Mouse (Mus musculus) embryo, embryonic 10.5 days (tissue): ENCODE results near the gene Meis1.

Experiments used
- DNase-seq: peaks from one replicate; pipeline ENCODE4 v3.0.0-alpha.2; 2015; ENCODE audit warnings: low spot score

Meis1 gene

DNA sequence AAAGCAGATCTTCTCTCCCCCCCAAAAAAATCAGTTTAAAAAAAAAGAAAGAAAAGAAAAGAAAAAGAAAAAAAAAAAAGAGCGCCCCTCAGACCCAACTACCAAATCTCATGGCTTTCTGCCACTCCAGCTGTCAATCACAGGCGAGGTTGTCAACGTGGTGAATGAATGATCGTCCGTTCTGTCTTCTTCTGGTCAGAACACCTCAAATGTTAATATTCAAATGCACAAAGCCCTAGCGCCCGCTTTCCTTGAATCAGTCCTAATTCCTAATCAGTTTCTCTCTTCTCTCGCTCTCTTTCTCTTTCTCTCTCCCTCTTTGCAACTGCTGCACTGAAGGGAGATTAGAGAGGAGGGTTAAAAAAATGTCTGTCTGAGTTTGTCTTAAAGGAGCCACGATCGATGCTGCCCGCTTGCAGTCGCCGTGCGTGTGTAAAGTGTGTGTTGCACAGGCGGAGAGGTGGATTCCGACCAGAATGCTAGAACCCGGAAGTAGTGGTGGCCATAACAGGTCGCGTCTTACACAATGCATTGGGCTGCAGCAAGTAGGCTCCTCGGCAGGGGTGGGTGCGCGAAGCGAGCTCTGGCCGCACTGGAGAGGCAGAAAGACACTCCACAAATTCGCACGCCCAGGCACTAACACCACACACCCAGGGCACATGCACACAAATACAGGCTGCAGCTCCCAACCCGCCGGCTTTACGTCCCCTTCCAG lies at the start of gene Meis1:
Gene Meis1, minus strand, starts transcription at position 497 of the 715 bp plus-strand sequence.
- peak; percentile 94 for DNase-seq

DNA sequence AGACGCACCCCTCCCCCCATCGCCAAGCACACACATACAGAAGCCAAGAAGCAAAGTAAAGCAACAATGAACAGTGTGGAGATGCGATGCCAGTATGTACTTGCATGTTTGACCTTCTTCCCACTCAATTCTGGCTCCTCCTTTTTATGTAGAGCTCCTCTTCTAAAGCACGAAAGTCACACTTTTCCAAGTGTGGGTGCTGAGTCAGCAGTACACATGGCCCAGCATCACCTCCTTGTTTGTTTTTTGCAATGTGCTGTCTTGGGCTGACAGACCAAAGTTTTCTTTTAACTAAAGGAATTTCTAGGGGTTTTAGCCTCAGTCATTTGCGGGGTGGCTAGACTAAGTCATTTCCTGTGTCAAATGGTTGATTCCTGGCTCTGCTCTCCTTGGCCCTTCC lies 48.5 kb upstream of the Meis1 start:
- no peak for DNase-seq

DNA sequence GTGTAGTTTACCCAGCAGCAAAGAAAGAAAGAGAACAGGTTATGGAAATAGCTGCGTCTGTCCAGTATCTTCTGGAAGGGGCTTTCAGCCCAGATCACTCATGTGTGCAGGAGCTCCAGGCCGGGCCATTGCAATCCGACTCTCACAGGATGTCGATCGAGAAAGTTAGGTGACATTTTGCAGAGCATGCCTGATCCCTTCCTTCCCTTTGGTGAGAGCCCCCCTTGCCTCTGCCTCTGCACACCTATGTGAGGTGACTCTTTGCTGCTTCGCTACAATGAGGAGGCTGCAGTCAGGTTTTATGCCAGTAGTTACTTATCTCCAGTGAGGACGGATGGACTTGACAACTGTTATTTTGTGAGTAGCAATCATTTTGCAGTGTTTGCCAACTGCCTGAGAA lies 30.5 kb upstream of the Meis1 start:
- DNase-seq: no peak

DNA sequence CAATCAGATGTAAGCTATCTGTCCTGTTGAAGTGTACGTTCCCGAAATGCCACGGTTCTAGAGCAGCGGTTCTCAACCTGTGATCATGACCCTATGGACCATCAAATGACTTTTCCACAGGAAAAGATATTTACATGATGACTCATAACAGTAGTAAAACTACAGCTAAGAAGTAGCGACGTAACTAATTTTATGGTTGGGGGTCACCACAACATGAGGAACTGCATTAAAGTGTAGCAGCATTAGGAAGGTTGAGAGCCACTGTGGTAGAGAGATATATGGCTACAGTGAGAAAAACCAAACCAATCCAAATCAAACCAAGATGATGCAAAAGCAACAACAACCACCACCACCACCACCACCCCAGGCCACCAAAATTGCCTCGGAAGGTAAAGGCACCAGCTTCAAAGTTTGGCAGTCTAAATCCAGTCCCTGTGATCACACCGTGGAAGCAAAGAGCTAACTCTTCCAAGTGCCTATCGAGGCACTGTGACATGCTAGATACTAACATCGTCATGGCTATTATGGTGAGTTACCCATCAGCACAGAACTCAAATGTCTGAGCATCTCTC lies 17.9 kb upstream of the Meis1 start:
- no peak for DNase-seq

DNA sequence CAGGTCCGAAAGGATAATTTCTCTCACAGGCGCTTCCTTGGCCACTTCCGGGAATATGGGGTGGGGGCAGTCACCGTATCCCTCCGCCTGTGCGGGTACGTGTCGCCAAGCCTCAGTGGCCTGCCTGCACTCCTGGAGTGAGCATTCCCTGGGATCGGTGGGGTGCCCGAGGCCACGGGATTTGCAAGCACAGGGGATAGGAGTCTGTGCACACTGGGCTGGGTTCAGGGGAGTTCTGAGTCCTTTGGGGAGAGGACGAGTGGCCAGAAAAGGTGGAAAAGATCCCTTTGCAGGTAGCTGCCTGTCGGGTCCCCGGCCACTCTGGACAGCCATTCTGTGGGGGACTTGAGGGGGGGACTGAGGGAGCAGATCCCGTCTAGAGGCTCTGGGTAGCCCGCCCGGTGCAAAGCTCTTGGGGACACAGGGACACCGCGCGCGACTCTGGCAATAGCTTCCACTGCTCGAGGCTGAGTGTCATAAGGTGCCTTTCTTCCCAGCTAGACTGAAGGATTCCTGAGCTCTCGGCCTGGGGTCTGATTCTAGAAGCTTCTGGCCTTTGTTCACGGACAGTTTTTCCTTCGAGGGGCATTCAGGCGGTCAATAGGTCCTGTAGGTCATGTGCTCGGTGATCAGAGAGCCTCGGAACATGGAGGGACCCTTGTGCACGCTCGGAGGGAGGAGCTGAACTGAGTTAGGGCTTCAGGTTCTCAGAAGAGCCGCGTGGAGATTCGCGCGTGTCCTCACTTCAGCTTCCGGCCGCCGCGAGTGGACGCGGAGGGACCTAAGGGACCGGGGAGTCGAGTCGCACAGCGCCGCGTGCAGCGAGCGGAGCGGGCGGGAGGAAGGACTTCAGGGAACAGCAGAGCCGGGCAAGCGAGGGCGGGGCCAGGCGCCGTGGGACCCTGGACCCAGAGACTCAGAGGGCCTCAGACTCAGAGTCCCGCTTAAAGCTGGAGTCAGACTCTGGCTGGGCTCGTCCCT lies 8.1 kb upstream of the Meis1 start:
- DNase-seq: peak; percentile 82

DNA sequence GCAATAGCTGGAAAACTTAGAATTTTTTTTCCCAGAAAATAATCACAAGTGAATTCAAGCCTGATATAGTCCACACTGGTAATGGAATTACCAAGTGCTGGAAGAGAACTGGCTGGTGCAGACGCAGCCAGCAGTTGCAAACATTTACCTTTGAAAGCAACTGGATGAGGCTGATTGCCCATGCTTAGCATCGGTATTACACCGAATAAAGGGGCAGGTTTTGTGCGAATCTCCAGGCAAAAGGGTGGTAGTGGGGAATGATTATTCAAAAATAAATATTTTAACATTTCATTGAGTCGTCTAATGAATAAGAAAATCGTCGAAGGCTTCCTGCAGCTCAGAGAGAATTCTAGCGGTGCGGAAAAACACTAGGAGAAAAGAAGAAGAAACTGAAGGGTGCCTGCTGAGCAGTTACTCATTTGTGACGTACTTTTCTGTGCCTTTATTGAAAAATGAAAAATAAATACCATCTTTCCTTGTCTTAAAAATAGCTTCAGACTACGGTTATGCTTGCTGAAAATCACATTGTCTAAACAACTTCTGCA lies 7.3 kb upstream of the Meis1 start:
- DNase-seq: peak; percentile 42

DNA sequence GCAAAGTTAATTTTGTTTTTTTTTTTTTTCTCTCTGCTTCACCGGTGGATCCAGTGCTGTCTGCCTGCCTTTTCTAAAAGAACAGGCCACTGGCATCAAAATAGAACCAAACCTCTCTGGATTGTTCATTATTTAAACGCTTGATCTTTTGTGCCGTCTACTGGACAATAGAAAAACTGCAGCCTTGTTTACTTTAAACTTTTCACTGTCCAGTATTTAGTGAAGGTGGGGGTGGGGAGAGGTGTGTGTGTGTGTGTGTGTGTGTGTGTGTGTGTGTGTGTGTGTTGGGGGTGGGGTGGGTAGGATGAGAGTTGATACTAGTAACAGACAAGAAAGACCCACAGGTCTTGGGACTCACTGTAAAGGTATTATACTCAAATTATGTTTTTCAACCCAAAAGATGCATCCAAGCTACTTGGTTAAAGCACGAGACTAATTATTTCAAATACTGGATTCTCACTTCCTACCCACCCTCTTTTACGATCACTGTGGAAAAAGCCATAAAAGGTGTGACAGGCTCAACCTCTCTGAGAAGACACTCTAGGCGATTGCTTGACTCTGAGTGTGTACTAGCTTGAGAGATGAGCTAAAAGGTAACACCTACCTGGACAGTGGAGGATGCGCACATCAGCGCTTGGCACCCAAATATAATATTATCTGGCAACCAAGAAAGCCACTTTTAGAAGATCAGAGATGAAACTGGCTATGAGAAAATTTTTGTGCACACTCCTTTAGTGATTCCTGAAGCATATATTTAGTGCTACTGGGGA lies 5.9 kb upstream of the Meis1 start:
- peak; percentile 92 for DNase-seq

DNA sequence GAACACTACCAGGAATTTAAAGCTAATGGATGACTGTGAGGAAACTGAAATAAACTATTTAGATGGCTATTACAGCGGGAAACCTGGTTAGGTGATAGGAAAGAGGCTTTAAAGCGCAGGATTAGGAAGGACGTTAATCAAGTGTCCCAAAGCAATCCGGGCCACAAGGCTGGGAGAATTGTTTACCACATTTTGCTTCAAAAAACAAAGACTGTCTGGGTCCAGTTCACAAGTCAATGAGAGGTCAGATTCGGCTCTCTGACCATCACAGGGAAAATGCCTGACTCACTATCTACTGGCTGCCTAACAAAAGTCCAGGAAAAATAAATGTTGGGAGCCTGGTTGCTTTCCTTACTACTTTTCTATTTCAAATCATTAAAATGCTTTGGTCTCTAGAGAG lies 4.6 kb upstream of the Meis1 start:
- DNase-seq: peak; percentile 62

DNA sequence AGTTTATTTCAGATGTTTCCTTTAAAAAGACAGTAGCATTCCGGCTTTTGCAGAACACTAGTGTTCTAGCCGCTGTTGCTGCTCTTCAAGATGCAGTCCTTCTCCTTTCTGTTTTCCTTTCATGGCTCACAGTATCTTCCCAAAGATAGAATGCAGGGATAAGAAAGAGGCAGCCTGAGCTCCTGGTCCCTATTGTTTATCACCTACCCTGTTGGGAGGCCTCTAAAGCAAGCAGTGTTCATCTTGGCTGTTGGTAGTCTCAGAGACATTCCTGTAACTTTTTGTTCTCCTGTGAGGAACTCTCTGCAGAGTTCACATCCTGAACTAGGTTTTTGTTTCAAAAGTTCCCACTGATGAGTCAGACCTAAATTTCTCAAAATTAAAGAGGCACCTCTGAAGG lies 3.8 kb upstream of the Meis1 start:
- DNase-seq: peak; percentile 50

DNA sequence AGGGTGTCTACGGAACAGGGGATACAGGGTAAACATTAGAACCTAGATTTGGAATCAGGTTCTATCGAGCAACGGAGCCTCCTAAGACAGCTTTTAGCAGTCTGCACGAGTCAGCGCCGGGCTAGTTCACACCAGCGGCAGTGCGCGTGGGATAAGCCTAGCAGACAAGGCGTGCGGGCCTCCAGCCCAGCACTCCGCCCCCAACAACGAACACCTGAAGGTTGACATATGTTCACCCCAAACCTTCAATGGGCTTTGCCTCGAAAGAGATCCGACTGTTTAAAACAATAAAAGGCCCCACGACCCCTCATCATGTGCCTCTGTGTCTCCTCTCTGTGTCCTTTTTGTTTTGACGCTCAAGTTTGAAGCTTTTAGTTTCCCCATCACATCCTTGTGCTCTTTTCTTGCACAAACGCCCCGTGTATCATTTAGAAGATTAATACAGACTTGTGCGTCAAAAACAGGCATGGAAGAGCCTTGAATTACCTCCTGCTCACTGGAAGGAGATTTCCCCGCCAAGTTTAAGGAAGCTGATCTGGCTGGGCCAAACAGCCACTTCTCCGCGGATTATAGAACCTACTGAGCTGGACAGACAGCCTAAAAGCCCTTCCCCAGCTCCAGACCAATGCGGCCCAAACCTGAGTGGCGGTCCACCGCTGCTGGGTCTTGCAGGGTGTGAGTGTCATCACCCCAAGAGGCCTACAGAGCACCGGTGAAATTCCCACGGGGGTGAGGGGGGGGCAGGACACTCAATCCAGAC lies 2.3 kb upstream of the Meis1 start:
- peak; percentile 78 for DNase-seq

DNA sequence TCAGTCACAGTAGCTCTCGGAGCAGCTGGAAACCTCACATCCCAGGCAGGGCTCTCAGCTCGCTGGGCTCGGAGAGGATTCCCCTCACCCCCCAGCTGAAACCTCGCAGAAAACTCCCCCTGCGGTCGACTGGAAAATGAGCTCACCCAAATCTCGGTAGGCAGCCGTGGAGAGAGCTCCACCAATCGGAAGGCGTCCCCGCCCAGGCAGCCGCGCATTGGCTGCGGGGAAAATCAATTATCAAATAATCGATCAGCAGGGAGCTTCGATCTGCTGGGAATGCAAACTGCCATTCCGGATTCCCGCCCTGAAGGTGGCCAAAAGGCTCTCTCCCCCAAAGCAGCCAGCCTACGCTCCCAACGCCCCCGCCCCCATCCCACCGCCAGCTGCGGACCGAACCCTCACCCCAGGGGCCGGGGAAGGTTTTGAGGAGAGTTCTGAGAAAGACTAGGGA lies 1.6 kb upstream of the Meis1 start:
- peak; percentile 98 for DNase-seq

DNA sequence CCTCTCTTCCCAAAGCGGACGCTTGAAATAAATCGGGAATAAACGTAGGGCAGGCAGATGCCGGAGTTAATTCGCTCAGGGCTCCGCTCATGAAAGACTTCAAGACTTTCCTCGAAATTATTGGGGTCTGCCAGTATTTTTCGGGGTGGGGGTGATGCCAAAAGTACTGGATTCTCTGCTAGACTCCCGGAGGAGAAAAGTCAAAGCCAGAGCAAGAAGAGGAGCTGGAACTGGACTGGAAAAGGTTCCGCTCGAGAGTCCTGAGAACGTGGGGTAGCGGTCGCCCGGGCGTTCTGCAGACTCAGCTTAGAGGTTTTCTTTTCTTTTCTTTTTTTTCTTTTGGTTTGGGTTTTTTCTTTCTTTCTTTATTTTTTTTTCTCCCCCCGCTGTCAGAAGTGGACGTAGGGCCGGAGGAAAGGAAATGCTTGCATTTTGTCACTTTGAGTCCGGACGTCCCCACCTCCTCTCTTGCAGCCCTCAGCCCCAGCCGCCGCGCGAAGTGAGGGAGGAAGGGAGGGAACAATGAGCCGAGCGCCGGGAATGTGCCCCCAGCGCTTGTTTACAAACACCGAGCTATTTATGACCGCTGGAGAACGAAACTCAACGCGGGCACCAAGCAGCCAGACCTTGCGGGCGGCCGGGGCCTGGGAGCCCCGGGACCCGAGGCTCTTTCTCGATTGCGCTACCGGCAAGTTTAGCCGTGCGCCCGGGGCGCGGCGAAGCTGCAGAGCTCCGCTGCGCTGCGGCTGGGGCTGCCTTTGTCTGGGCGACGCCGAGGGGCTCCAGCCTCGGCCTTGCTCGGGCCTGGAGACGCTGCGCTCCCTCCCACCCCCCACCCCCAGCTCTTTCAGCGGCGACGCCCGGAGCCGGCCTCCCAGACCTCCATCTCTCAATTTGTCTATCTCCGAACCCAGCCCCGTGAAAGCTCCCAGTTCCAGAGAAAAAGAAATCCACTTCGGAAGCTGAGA lies 703 bp upstream of the Meis1 start:
- DNase-seq: peak; percentile 79

DNA sequence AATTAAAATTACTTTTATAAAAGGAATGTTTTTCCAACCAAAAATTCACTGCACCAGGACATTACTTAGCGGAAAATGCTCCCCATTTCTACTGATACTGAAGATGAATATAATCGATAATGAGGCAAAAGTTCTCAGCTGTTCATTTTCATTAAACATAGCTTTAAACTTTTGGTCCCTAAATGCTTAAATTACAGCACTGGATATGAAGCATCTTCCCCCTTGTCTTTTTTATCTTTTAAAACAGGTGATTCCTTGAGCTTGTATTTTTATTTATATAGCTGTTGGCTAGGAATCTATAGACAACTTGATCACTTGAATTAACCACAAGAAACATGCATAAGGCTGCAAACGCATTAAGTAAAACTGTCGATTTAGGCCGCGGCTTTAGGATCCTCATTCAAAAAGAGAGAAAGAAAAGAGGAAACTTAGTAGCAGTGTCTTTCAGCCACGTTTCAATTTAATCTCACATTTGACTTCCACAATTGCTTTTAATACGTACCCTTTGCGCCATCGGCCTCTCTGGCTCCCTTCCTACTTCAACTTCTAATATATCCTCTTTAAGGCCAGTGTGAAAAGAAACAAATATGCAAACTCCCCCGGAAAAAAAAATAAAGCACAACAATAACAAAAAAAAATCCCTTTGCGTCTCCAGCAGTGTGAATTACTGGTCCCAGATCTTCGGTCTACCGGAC lies 919 bp downstream of the Meis1 start:
- DNase-seq: peak; percentile 56

DNA sequence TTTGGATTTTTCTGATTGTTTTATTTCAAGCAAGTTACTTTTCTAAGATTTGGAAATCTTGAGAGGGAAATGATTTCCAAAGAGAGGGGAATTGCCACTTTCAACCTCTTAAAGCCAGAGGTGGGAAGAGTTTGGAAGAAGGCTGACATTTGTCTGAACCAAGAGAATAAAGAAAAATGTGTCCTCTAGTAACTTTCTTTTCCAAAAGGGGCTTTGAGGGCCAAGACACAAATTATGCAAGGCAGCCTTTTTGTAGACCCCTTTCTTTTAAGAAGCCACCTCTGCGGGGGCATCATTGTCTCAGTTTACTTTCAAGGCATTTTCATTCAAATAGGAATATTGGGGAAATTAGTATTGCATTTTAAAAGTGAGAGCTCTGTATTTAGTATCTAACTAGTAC lies 1.5 kb downstream of the Meis1 start:
- peak; percentile 49 for DNase-seq

DNA sequence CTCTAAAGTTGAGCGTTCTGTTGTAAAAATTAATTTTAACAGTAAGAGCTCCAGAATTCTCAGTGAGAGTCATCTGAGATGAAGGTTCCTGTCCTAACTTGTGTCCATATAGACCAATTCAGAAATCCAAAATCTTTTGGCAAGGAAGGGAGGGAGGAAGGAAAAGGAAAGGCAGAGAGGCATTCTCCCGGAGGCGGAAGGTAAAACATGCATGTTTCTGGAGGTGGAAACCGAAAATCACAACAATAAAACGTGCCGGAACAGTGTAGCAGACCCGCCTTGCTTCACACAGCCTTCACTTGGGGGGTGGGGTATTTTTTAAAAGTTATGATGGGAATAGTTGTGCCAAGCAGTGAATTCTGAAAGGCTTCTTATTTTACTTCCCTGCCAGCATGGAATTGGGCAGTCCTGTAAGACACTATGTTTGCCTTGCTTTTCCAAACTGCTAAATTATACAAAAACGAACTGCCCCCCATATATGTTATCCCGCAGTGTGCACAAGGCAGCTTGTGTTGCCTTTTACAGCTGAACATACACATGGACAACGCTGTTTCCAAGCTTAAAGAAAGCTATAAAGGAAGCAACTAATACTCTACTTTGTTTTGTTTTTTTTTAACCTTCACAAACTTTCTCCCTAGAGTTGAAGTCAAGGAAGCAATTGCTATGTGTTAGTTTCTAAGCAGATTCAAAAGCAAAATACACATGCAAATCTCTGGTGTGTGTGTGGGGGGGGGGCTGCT lies 2.1 kb downstream of the Meis1 start:
- peak; percentile 67 for DNase-seq

DNA sequence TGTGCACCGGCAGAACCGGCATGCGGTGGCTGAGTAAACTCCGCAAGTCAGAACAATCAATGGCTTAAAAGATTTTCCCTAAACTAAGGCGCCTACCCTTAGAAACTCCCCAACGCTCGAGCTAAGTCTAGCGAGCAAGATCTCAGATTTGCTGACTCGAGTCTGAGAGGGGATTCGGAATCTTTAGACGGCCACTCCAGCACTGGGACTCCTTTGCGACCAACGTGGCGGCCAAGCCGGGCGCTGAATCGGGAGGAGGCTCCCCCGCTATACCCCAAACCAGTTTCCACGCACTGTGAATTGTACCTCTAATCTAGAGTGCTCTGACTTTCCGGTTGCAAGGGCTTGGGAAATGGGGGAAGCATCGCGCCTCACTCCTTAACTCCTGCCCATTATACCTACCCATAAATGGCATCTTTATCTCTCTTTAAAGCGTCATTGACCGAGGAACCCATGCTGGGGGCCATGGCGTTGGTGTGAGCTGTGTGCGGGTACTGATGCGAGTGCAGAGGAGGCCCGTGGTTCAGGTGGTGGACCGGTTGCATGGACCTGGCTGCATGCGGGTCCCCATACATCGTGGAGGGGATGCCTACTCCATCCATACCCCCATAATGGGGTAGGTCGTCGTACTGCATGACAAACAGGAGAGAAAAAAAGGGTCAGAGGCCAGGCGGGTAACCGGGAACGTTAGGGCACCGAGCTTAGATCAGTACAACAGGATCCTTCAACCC lies 2.9 kb downstream of the Meis1 start:
- DNase-seq: peak; percentile 70

DNA sequence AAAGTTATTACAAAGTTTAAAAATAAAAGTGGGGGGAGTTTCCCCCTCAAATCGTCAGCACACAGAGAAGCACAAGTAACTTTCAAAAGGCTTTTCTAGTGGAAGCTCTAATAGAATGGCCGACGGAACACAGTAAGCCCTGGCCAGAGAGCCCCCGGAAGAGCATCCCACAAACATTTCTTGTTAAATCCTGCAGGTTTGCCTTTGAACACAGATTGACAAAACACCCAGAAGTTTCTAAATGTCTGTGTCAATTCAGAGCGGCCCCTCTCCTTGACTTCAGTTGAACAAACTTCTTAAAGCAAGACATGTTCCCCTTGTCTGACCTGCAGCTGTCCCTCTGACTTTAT lies 3.4 kb downstream of the Meis1 start:
- no peak for DNase-seq
